Mouse (Mus musculus) fibroblast of lung, adult 2 months (primary cell): ENCODE measurements around the gene Pou2f1.

Experiments
- DNase-seq: peaks from one replicate; pipeline ENCODE4 v3.0.0-alpha.2; 2011; ENCODE audit warnings: low read depth

Pou2f1 gene

DNA sequence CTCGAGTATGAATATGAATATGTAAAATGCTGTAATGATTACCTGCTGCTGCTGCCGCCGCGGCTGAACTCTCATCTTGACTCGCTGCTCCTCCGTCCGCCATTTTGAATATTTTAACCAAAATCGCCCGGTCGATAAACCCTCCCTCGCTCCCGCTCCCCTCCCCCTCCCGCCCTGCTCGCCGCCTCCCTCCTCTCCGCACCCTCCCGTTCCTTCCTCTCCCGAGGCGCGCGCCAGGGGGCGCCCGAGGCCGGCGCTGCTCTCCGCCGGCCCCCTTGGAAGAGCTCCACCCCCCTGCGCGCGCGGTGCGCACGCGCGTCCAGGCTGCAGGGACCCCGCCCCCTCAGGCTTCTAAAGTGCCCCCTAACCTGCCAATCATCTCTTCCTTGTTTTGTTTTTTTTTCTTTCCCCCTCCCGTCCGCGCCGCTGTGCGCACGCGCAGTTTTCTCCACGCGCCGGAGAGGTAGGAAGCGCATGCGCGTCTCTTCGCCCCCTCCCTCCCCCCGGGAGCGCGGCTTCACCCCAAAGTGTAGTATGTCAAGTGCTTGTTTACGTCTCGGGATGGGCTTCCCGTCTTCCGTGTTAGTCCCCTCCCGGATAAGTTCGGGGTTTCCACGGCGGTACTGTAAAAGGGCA lies at the start of gene Pou2f1:
Gene Pou2f1, minus strand, starts transcription at position 159 of the 636 bp plus-strand sequence.
- DNase-seq: peak; percentile 96

DNA sequence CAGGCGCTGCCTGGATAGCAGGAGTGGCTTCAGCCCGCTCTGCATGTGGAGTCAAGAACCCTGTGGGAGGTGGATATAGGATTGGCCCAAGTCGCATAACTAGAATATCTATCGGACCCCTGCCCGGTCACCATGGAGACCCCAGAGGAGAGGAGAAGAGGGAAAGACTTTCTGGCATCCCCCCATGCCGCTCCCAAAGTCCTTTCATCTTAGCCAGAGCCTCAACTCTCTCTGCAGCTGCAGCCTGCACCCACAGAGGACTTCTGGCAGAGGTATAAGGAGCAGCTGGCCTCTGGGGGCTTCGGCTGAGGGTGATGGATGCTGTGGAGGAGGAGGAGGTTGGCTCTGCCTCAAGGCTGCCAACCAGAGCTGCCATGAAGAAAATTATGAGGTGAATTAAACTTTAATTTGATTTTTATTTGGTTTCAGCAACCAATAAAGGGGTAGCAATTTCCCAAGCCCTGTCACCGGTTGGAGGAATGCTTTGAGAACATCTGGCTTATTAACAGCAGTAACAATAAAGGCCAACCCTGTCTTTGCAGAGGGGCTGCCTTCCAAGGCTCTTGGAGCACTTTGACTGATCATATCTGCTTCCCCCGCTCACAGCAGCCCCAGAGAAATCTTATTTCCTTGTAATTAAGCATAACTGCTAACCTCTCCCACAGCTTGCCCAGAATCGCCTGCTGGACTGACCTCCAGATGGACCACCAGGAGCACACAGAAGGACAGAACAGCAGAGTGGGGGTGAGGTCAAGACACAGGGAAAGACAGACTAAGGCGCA lies 46.8 kb upstream of the Pou2f1 start:
- DNase-seq: no peak

DNA sequence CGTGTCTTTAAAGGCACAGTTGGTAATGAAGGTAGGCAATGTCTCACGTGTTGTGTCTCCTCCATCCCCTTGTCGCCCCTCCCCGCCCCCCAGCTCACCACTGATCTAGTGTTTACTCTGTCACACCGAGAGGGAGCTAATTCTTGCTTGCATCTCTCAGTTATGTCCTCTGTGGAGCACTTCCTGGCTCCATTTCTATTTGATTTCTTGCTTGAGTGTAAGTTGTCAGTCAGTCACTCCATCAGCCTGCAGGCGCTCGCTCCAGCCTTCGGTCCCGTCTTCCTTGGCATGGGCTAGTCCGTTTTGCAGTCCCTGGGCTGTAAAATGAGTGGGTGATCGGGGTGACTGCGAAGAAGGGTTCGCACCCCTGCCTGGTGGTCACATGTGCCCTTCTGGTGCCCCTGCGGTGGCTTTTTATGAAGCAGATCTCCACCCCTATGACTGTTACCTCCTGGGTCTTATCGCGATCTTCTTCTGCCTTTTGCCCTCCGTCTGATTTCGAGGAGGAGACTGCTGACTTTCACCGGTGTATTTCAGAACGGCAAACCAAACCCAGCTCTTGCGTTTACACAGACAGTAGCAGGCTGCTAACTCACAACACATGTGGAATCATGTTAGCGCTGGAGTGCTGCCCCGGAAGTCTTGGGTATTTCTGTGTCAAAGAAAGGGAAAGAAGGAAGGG lies 45.9 kb upstream of the Pou2f1 start:
- no peak for DNase-seq

DNA sequence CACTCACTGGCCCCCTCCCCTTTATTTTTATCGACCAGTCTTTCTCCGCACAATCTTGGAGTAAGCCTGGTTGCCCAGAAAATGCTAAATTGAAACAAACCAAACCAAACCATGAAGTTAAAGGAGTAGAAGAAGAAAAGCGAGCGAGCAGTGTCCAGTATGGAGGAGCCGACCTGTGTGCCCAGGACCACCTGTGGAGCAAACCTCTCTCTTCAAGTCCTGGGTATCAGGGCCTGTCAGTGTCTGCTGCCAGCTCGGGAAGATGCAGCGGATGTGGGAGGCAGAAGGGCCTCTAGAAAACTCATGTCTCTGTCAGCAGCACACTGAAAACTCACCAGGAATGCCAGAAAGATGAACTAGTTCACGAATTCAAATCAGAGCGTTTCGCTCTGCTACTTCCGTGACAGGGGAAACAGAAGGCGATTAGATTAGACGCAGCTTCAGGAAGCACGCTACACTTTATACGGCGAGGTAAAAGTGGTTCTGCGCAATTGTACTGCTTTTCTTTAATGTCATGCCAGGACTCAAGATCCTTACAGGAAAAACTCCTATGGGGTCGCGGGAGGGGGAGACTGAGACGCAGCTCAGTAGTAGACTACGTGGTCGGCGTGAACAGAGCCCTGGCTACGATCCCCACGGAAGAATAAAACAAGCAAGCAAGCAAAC lies 45.2 kb upstream of the Pou2f1 start:
- no peak for DNase-seq

DNA sequence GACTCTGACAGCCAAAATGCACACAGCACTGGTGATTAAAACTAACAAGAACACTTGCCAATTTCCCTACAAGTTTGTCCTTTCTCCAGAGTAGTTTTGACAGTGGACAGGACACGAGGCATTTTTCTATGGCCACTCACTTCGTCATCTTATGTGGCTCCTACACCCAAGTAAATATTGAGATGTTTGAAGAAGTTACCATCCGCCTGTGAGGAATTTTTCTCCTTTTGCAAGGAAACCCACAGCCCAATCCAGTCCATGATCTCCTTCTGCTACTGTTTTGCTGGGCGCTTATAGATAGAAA lies 43.4 kb upstream of the Pou2f1 start:
- no peak for DNase-seq

DNA sequence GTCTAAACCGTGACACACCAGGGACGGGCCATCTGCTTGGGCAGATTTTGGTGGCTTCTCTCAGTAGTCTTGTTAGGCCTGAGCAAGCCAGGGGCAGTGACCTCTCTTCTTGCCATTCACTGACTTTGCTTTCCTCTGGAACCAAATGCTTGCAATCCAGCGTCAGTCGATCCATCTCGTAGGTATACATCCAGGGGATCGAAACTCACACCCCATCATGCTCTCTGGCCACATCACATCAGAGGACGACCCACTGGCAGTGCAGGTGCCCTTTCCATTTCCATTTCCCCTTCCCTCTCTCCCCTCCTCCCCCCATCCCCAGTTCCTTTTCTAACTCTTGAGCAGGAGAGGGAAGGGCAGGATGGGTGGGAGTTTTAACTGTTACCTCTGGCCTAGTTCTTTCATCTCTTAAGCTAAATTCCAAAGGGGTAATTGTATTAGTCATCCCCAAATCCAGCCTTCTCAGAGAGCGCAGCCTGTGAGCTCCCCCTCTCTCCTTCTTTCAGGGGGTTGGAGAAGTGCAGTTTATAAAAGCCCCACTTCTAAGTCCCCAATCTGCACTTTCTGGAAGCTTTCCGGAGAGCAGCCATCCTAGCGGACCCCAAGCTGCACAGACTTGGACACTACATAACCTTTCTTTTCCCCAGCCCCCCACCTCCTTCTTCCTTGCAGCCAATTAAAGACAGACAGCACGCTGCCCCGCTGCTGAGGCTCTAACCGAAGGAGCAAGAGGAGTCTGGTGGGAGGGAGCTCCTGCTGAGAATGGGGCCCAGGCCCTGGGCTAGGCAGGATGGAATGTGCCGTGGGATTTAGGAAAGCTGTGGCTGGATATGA lies 42.8 kb upstream of the Pou2f1 start:
- DNase-seq: no peak

DNA sequence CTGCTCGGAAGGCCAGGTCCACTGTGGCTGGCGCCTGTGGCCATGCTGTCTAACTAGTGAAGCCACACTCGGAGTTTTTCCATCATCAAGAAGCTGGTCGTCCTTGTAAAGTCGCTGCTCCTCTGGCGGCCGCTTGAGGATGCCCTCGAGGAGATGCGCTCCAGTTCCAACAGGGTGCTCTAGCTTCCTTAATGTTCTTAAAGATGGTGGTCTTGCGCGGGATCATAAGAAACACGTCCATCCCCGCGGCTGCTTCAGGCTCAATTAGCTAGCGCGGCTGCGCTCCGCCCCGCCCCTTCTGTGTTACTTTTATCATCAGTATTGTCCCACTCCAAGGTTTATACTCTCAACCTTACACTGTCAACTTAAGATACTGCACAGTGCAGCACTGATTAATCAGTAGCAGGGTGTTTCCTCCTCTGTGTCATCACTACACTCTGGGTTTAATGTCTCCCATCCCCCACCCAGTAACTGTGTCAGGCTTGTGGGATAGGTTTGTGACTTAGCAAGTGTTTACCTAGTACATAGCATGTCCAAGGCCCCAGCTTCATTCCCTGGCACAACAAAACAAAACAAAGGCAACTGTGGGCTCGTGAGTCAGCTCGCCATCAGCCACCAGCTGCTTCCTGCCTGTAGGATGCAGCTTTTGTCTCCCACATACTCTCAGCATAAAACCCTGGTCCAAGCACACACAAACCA lies 41.1 kb upstream of the Pou2f1 start:
- peak; percentile 25 for DNase-seq

DNA sequence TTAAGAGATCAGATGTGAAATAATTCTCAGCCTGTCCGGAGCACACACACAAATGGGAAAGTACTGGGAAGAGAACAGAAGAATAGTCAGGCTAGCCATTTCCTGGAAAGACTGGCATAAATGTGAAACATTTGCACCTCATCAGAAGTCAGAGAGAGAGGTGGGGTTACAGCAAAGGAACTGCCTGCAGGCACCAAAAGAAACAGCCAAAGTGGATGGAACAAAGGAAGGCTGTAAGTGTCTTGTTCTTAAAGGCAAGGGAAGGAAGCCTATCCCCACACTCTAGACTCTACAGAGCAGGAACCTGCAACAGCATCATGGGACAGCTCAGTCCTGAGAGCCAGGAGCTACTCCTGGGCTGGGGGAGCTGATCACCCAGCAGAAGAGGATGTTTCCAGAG lies 39.0 kb upstream of the Pou2f1 start:
- DNase-seq: no peak

DNA sequence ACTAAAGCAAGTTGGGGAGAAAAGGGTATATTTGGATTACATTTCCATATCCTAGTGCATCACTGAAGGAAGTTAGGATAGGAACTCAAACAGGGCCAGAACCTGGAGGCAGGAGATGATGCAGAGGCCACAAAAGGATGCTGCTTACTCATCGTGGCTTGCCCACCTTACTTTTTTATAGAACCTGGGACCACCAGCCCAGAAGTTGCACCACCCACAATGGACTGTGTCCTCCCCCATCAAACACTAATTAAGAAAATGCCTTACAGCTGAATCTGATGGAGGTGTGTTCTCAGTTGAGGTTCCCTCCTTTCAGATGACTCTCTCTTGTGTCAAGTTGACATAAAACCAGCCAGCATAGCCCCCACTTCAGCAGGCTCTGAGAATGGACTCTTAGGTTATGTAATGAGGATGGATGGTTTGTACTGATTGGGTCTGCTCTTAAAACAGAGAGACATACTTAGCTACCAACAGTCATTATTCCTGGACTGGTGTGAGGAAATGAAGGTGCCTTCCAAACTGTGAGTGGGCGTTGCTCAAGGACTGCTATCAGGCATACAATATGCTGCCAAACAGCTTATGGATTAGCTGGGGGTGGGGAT lies 36.4 kb upstream of the Pou2f1 start:
- DNase-seq: no peak

DNA sequence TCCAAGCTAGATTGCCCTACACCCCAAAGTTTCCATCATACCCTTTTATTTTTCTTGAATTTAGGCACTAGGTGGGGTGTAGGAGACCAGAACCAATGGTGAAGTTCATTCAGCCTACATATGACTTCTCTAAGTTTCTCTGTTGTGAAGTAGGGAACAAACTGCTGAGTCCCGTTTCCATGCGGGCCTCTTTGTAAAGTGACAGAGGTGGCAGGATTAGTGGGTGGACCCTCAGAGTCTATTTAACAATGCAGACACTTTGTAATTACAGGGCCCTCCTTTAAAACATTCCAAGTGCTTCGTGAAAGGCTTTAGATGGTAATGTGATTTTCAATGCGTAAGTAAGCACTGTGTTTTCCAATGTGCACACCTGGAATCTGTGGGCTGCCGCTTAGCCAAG lies 32.6 kb upstream of the Pou2f1 start:
- DNase-seq: no peak

DNA sequence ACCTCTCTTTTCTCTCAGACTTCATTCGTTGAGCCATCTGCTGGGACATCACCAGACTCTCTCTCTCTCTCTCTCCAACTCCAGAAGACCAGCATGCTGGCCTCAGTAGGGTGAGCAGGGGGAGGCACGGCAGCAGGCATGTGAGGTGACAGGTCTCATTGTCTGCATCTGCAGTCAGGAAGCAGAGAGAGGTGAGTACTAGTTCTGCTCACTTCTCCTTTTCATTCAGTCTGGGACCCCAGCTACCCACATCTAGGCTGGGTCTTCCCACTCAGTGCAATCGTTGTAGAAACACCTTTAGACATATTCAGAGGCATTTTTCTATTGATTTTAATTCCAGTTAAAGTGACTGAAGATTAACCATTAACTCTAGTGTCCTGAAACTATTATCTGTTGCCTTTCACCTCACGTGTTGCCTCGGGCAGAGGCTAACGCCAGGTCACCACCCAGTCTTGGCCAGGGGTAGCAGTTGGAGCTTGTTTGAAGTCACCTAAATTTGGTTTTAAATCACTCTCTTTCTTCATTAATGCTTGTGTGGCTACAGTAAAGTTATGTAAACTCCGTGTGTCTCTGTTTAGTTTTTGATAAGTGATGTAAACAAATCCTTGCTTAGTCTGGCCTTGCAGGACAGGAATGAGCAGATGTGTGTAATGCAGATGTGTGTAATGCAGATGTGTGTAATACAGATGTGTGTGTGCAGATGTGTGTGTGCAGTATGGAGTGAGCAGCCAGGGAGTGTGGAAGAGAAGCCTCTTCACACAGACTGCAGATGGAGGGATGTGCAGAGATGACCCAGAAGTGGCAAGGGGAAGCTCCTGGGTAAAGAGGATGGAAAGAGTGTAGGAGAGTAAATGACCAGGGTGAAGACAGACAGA lies 29.4 kb upstream of the Pou2f1 start:
- DNase-seq: no peak

DNA sequence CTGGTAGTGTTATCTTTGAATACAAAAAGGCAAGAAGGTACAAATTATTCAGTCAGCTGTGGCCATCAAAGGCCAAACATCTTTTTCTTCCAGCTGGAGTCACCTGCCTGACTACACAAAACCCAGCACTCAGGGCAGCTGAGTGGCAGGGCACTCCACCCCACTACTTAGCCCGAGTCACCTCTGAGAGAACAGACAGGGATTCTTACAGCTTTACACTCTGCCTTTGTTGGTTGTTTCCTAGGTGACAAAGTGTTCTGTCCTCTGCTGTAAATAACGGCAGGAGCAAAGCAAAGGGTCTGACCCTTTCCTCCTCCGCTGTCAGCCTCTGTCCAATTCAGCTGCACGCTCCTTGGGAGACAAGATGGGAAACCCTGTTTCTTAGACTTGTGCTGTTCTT lies 21.5 kb upstream of the Pou2f1 start:
- no peak for DNase-seq

DNA sequence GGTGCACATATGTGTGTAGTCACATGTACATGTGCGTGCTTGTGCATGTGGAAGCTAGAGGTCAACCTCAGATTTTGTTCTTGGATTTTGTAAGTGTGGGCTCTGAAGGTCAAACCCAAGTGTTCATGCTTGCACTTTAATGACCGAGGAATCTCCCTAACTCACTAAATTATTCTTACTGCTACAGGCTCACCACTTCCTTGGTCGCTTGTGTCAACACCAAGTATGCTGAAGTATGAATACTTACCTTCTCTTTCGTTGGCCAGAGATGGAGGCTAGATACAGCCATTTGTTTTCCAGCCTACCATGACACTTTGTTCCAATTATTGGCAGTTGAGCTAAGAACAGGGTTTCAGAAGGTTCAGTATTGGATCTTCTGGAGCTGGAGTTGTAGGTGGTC lies 14.7 kb upstream of the Pou2f1 start:
- DNase-seq: no peak

DNA sequence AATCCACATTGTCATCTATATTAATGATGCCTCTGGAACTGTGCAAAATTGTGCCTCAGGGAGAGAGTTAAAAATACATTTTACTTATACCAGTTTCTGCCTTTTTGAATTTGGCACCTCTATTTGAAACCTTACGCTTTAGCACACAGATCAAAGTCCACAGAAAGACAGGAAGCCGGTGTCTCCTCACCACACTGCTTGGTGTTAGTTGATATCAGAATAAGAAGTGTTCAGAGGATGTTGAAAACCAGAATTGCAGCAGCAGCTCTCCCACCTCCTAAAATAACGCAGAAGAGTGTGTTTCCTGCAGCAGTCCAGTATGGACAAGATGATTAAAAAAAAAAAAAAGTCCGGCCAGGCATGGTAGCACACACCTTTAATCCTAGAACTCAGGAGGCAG lies 13.8 kb upstream of the Pou2f1 start:
- no peak for DNase-seq

DNA sequence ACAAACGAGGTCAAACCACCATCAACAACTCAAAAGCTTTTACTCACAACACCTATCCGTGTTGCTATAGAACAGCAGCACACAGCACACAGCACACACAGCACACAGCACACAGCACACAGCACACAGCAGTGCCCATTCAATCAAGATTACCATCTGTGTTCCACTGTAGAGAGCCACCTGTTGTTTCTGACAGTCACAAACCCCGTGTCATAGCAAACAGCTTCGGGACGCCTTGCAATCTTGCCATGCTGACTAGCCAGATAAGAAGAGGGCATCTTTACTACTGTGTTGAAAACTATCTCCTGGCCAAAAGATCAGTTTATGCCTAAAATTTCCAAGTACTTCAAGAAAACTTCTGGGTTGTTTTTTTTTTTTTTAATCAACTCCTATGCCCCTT lies 12.1 kb upstream of the Pou2f1 start:
- DNase-seq: no peak

DNA sequence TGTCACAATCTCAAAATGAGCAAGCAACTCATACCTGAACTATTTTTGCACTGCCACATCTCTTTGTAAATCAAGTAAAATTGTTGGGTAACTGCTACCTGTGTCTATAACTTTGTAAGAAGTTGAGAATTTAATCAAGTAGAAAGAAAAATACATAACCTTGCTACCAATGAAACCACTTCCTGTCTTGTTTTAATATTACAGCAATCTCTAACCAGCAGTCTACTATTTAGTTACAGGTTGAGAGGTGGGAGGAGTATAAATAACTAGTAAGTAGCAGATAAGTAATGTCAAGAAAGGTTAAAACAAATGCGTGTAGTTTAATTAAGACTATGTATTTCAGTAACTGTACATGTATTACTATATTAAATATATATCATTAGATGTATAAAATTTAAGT lies 7.6 kb upstream of the Pou2f1 start:
- no peak for DNase-seq

DNA sequence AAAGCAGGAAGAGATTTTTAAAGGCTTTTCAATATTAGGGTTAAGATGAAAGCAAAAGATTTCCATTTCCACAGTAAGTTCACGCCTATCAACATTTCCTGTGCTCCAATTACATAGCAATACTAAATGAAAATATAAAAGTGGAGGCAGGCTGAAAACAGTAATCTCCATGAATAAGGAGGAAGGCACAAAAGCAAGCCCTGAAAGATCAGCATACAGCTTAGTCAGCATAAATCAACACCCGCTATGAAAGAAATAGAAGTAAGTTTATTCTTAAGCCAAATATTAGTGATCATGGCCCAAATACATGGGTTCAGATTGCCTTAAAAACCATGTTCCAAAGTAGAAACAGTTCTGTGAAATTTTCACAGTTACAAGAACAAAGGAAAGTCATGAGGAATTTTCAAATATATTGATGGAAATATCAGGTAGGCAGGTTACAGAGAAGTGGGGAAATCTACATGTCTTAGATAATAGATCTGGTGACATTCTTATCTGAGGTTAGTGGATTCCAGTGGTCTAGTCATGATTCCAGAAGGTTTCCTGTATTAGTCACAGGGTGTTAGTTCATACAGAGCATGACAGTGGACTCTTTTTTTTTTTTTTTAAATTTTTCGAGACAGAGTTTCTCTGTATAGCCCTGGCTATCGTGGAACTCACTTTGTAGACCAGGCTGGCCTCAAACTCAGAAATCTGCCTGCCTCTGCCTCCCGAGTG lies 6.3 kb upstream of the Pou2f1 start:
- no peak for DNase-seq

DNA sequence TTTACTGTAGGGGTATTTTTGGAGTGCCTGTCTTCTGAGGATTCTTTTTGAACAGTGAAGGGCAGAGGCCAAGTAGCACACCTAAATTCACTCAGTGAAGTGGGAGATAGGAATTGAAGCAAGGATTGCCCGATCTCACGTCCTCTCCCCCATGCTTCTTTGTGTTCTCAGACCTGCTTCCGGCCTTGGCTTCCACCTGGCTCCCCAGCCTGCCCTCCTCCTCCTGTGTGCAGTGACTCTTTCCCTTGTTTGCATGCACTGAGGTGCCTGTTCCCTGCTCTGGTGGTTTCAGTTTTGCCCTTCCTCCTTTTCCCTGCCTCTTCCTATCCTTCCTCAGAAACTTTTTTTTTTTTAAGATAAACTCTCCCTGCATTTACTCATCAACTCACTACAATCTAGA lies 4.5 kb upstream of the Pou2f1 start:
- DNase-seq: no peak
